Mouse (Mus musculus) liver, embryonic 16.5 days (tissue): Measurements from ENCODE around the gene Zfp146. TPM values are rescaled to one million over a fixed set of nuclear protein-coding genes. Genes with fewer than 3 reads are reported as not detected.
"Not testable (repeated sequence)": the region's sequence is repeated elsewhere in the genome, so short reads cannot be mapped to it uniquely, and the experiment has no call there.

Source experiments
- ATAC-seq: fragments of 200-750 bp; cut with Nextera tagmentation; 2 replicates; pipeline ENCODE4 v1.8.0; 2017; ENCODE audit warnings: low read depth, mild to moderate bottlenecking, moderate number of reproducible peaks, moderate library complexity
- H3K27ac ChIP-seq: fragments of 300-500 bp; sonication (generic); 2 replicates; pipeline ENCODE4 v1.5.1; 2014; ENCODE audit warnings: mild to moderate bottlenecking, low read length
- H3K27me3 ChIP-seq: fragments of 300-500 bp; sonication (generic); 2 replicates; pipeline ENCODE4 v1.6.1; 2014; ENCODE audit warnings: low read depth, low read length, mixed read lengths; ENCODE audit not compliant: control insufficient read depth, insufficient read depth
- H3K36me3 ChIP-seq: fragments of 300-500 bp; sonication (generic); 2 replicates; pipeline ENCODE4 v1.6.1; 2014; ENCODE audit warnings: mild to moderate bottlenecking; ENCODE audit not compliant: control insufficient read depth, insufficient read depth
- H3K4me1 ChIP-seq: fragments of 300-500 bp; sonication (generic); 2 replicates; pipeline ENCODE4 v1.6.1; 2014; ENCODE audit warnings: low read depth, low read length, mixed read lengths; ENCODE audit not compliant: control insufficient read depth
- H3K4me2 ChIP-seq: fragments of 300-500 bp; sonication (generic); 2 replicates; pipeline ENCODE4 v1.6.1; 2014; ENCODE audit warnings: low read depth, low read length, mixed read lengths
- H3K4me3 ChIP-seq: fragments of 300-500 bp; sonication (generic); 2 replicates; pipeline ENCODE4 v1.5.1; 2014; ENCODE audit warnings: low read depth, mild to moderate bottlenecking, low read length
- H3K9ac ChIP-seq: fragments of 300-500 bp; sonication (generic); 2 replicates; pipeline ENCODE4 v1.6.1; 2014; ENCODE audit warnings: low read depth, low read length
- H3K9me3 ChIP-seq: fragments of 300-500 bp; sonication (generic); replicated peaks from 2 replicates; pipeline ENCODE4 v1.6.1; 2016; ENCODE audit warnings: low read length; ENCODE audit not compliant: control insufficient read depth
- WGBS: fragments of 180-500 bp; shearing (Covaris S2); extraction: QIAGEN DNeasy Blood & Tissue Kit; methylation state at CpG from one replicate; pipeline ENCODE4 v1.1.7; 2014; ENCODE audit not compliant: insufficient replicate concordance; 5-methylcytosine and 5-hydroxymethylcytosine counted together
- polyA plus RNA-seq: library from polyadenylated mRNA; unstranded; fragments of >200 nt; fragmentation: Nextera tagmentation; extraction: Ambion mirVana; gene quantifications from 2 replicates; pipeline ENCODE4 v1.2.1, GENCODE M21; 2015

The Zfp146 gene
- 3.7 TPM in 2 replicates for polyA plus RNA-seq

- ATAC-seq: peak; percentile 98
- Histone ChIP-seq H3K4me1 (peaks cover 14% of the 10 kb centered on the region), H3K9ac (peak within 1 kb of the TSS; percentile 91), H3K4me2 (peak within 1 kb of the TSS; percentile 89), H3K27me3 (no peaks in the 10 kb centered on the region), H3K36me3 (peaks cover 10% of the 10 kb centered on the region), H3K27ac (peak within 1 kb of the TSS; percentile 88), H3K4me3 (peak within 1 kb of the TSS; percentile 88), H3K9me3 (no peaks in the 10 kb centered on the region)
- WGBS: under 1% methylated on average over 36 of the region's 36 CpGs
Measured at GRCm38 (mm10) chr7:30169583-30170282, at the start of gene Zfp146. Zfp146 (minus strand) TSS chr7:30169750.

- Histone ChIP-seq H3K9me3 (no peaks in the 10 kb centered on the region), H3K27me3 (no peaks in the 10 kb centered on the region), H3K36me3 (no peaks in the 10 kb centered on the region), H3K4me3 (no peak overlapping the region), H3K9ac (no peak overlapping the region), H3K27ac (no peak overlapping the region), H3K4me2 (no peak overlapping the region), H3K4me1 (peaks cover 16% of the 10 kb centered on the region)
- no peak for ATAC-seq
- WGBS: 62% methylated on average over 2 of the region's 2 CpGs
Measured at GRCm38 (mm10) chr7:30217277-30217676, 47.7 kb upstream of the Zfp146 start.

DNA sequence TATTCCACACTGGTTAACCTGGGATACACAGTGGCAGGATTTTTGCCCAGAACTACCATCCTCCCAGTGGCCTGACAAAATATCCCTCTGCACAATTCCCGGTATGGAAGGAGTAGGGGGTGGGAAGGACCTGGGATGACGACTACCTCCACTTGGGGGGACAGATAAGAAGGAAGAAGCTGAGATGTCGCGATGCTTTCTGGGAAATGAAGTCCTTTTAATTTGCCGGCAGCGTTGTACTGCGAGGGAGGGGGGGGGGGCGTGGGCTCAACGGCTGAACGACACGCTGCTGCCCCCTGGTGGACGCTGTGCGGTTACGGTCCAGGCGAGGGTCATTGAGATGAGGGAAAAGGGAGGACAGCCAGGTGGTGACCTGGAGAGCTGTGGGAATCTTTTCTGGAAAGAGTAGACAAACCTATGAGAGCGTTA, 47.2 kb upstream of the Zfp146 start:
- no peaks in the 10 kb centered on the region for H3K36me3 ChIP-seq
- no peak overlapping the region for H3K9ac ChIP-seq
- no peak overlapping the region for H3K27ac ChIP-seq
- under 1% methylated on average over 16 of the region's 16 CpGs for WGBS
- H3K27me3 ChIP-seq: no peaks in the 10 kb centered on the region
- peak; percentile 58 for ATAC-seq
- H3K4me3 ChIP-seq: no peak overlapping the region
- peaks cover 13% of the 10 kb centered on the region for H3K4me1 ChIP-seq
- no peaks in the 10 kb centered on the region for H3K9me3 ChIP-seq
- peak overlapping the region; percentile 42 for H3K4me2 ChIP-seq

DNA sequence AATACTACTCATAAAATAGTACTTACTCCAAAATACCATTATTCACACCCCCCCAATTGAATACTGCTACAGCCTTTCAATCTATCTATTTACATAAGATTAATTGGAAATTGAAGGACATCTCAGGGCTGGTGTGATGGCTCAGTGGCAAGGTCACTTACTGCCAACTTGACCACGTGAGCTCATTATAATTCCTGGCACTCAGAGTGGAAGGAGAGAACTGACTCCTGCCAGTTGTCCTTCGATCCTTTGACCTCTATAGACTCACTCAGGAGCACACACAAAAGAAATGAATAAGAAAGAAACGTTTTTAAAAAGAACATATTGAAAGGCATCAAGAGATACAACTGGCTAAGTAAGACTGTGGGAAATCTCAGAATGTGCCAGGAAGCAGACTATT, 46.3 kb upstream of the Zfp146 start:
- no peak for ATAC-seq
- Histone ChIP-seq H3K4me3 (no peak overlapping the region), H3K9me3 (no peaks in the 10 kb centered on the region), H3K27me3 (no peaks in the 10 kb centered on the region), H3K4me2 (no peak overlapping the region), H3K27ac (no peak overlapping the region), H3K4me1 (peaks cover 13% of the 10 kb centered on the region), H3K36me3 (no peaks in the 10 kb centered on the region), H3K9ac (no peak overlapping the region)
- WGBS: 74% methylated on average over 3 of the region's 3 CpGs

GRCm38 (mm10) chr7:30213881-30214280, 44.3 kb upstream of the Zfp146 start:
- 73% methylated on average over 3 of the region's 3 CpGs for WGBS
- H3K4me3 ChIP-seq: no peak overlapping the region
- no peak overlapping the region for H3K27ac ChIP-seq
- H3K9me3 ChIP-seq: no peaks in the 10 kb centered on the region
- ATAC-seq: no peak
- H3K9ac ChIP-seq: no peak overlapping the region
- H3K36me3 ChIP-seq: no peaks in the 10 kb centered on the region
- no peak overlapping the region for H3K4me2 ChIP-seq
- no peaks in the 10 kb centered on the region for H3K27me3 ChIP-seq
- peaks cover under 1% of the 10 kb centered on the region for H3K4me1 ChIP-seq

GRCm38 (mm10) chr7:30211025-30211424, 41.5 kb upstream of the Zfp146 start:
- Histone ChIP-seq H3K4me3 (no peak overlapping the region), H3K4me2 (no peak overlapping the region), H3K36me3 (no peaks in the 10 kb centered on the region), H3K9me3 (no peaks in the 10 kb centered on the region), H3K27ac (no peak overlapping the region), H3K27me3 (no peaks in the 10 kb centered on the region), H3K4me1 (no peaks in the 10 kb centered on the region), H3K9ac (no peak overlapping the region)
- 16% methylated on average over 4 of the region's 4 CpGs for WGBS
- ATAC-seq: no peak

GRCm38 (mm10) chr7:30206364-30206763, 36.8 kb upstream of the Zfp146 start:
- not testable (repeated sequence) for ATAC-seq, H3K36me3 ChIP-seq, H3K4me3 ChIP-seq, H3K9me3 ChIP-seq, H3K27ac ChIP-seq, H3K4me1 ChIP-seq, H3K9ac ChIP-seq, H3K4me2 ChIP-seq, H3K27me3 ChIP-seq
- 38% methylated on average over 5 of the region's 5 CpGs for WGBS

GRCm38 (mm10) chr7:30205383-30205782, 35.8 kb upstream of the Zfp146 start:
- WGBS: 3% methylated on average over 2 of the region's 2 CpGs
- Histone ChIP-seq H3K4me1 (no peaks in the 10 kb centered on the region), H3K4me2 (no peak overlapping the region), H3K4me3 (no peak overlapping the region), H3K27me3 (no peaks in the 10 kb centered on the region), H3K36me3 (no peaks in the 10 kb centered on the region), H3K27ac (no peak overlapping the region), H3K9me3 (no peaks in the 10 kb centered on the region), H3K9ac (no peak overlapping the region)
- no peak for ATAC-seq

- no peaks in the 10 kb centered on the region for H3K36me3 ChIP-seq
- H3K4me3 ChIP-seq: no peak overlapping the region
- no peaks in the 10 kb centered on the region for H3K4me1 ChIP-seq
- no peak overlapping the region for H3K9ac ChIP-seq
- no peak overlapping the region for H3K4me2 ChIP-seq
- H3K9me3 ChIP-seq: no peaks in the 10 kb centered on the region
- 33% methylated on average over 8 of the region's 8 CpGs for WGBS
- H3K27ac ChIP-seq: no peak overlapping the region
- ATAC-seq: no peak
- H3K27me3 ChIP-seq: no peaks in the 10 kb centered on the region
Measured at GRCm38 (mm10) chr7:30204380-30204779, 34.8 kb upstream of the Zfp146 start.
